Mouse (Mus musculus) forebrain, embryonic 15.5 days (tissue): ENCODE measurements around the gene Tmem248. TPM values are rescaled to one million over a fixed set of nuclear protein-coding genes. Genes with fewer than 3 reads are reported as not detected.

ENCODE experiments used
- ATAC-seq: fragments of 200-750 bp; cut with Nextera tagmentation; replicated peaks from 2 replicates; pipeline ENCODE4 v1.8.0; 2017; ENCODE audit warnings: mild to moderate bottlenecking, moderate TSS enrichment, moderate library complexity
- H3K27ac ChIP-seq: fragments of 300-500 bp; sonication (generic); replicated peaks from 2 replicates; pipeline ENCODE4 v1.5.1; 2015; ENCODE audit warnings: mild to moderate bottlenecking, inconsistent platforms
- H3K27me3 ChIP-seq: fragments of 300-500 bp; sonication (generic); 2 replicates; pipeline ENCODE4 v1.6.1; 2015; ENCODE audit warnings: inconsistent platforms
- H3K36me3 ChIP-seq: fragments of 300-500 bp; sonication (generic); 2 replicates; pipeline ENCODE4 v1.6.1; 2015; ENCODE audit warnings: mild to moderate bottlenecking, inconsistent platforms
- H3K4me1 ChIP-seq: fragments of 300-500 bp; sonication (generic); 2 replicates; pipeline ENCODE4 v1.6.1; 2015; ENCODE audit warnings: inconsistent platforms
- H3K4me2 ChIP-seq: fragments of 300-500 bp; sonication (generic); replicated peaks from 2 replicates; pipeline ENCODE4 v1.6.1; 2015; ENCODE audit warnings: mild to moderate bottlenecking, inconsistent platforms
- H3K4me3 ChIP-seq: fragments of 300-500 bp; sonication (generic); 2 replicates; pipeline ENCODE4 v1.5.1; 2015; ENCODE audit warnings: mild to moderate bottlenecking, inconsistent platforms
- H3K9ac ChIP-seq: fragments of 300-500 bp; sonication (generic); replicated peaks from 2 replicates; pipeline ENCODE4 v1.6.1; 2015; ENCODE audit warnings: mild to moderate bottlenecking, inconsistent platforms
- H3K9me3 ChIP-seq: fragments of 300-500 bp; sonication (generic); 2 replicates; pipeline ENCODE4 v1.6.1; 2016; ENCODE audit warnings: inconsistent platforms
- WGBS: fragments of 180-500 bp; shearing (Covaris S2); methylation state at CpG from one replicate; pipeline ENCODE4 v1.1.7; 2015; ENCODE audit warnings: mixed read lengths; 5-methylcytosine and 5-hydroxymethylcytosine counted together
- polyA plus RNA-seq: library from polyadenylated mRNA; unstranded; fragments of >200 nt; fragmentation: Nextera tagmentation; extraction: Ambion mirVana; gene quantifications from 2 replicates; pipeline ENCODE4 v1.2.1, GENCODE M21; 2015

Tmem248 gene
- polyA plus RNA-seq, 1 experiment from 2014 or later = 24.1 TPM

DNA sequence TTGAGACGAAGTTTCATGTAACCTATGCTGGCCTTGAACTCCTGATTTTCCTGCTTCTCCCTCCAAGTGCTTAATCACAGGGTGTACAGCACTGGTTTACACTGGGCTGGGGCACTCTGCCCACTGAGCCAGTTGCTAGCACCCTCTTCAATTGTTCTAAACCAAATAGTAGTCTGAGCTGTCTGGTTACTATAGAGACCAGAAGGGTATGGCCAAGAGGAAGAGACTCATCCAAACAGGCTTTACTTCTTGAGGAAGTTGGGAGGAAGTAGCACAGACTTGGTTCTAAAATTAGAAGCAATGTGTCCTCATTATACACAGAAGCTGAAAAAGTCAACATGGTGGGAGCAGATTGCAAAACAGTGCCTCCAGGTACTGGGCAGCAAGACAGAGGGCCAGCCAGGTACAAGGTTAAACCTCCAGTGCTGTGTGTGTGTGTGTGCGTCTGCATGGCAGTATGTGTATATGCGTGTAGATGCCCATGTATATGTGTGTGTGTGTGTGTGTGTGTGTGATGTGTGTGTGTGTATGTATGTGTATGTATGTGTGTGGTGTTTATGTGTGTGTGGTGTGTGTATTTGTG, 11.3 kb upstream of the Tmem248 start:
- ATAC-seq = no peak
- no peaks in the 10 kb centered on the region for H3K27me3 ChIP-seq
- peaks cover 29% of the 10 kb centered on the region for H3K36me3 ChIP-seq
- H3K4me1 ChIP-seq = no peaks in the 10 kb centered on the region
- 96% methylated on average over 3 of the region's 3 CpGs for WGBS
- no peak overlapping the region for H3K4me3 ChIP-seq
- no peaks in the 10 kb centered on the region for H3K9me3 ChIP-seq
- H3K4me2 ChIP-seq = no peak overlapping the region
- H3K9ac ChIP-seq = no peak overlapping the region
- no peak overlapping the region for H3K27ac ChIP-seq

DNA sequence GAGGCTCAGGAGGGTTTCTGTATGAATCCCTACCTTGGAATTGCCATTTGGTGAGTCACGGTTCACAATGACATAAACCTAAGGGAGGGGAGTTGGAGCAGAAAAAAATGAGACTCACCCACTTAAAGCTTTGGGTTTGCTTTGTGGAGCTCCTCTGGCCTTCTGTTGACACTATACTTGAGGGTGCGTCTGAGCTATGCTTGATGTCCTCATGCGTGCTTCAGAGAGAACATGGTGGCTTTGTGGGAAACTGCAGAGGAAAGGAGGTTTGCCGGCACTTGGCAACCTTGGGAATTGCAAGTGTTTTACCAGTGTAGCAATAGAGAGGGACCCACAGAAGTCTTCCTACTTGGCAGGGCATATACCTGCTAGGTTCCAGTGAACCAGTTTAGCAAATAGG, 9.6 kb upstream of the Tmem248 start:
- ATAC-seq = no peak
- Histone ChIP-seq H3K27me3 (no peaks in the 10 kb centered on the region), H3K36me3 (peaks cover 43% of the 10 kb centered on the region), H3K4me1 (no peaks in the 10 kb centered on the region), H3K4me3 (no peak overlapping the region), H3K9ac (no peak overlapping the region), H3K9me3 (no peaks in the 10 kb centered on the region), H3K27ac (no peak overlapping the region), H3K4me2 (no peak overlapping the region)
- 89% methylated on average over 4 of the region's 4 CpGs for whole genome bisulfite sequencing

GRCm38 (mm10) chr5:130212956-130213355, 3.9 kb upstream of the Tmem248 start:
- no peak overlapping the region for H3K4me3 ChIP-seq
- no peak overlapping the region for H3K27ac ChIP-seq
- H3K27me3 ChIP-seq = no peaks in the 10 kb centered on the region
- H3K9ac ChIP-seq = no peak overlapping the region
- WGBS = 90% methylated on average over 11 of the region's 11 CpGs
- H3K4me2 ChIP-seq = no peak overlapping the region
- no peak for ATAC-seq
- no peaks in the 10 kb centered on the region for H3K9me3 ChIP-seq
- H3K4me1 ChIP-seq = no peaks in the 10 kb centered on the region
- peaks cover 47% of the 10 kb centered on the region for H3K36me3 ChIP-seq

DNA sequence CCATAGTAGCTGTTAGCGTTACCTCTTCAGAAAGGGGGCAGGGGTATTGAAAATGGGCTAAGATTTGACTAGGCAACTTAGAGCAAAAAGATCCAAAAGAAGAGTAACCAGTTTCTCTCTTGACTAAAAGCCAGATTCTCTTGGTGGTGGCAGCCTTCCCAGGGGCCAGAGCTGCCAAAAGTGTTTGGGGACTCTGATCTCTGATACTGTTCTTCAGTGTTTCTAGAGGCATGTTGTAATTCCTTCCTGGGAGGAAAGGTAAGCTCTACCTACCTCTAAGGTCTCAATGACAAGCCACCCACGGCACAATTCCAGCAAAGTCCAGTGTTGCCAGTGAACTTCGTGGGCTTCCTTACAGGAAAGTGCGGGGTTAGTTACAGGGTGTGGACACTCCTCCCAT, 525 bp downstream of the Tmem248 start:
- H3K27ac ChIP-seq = no peak overlapping the region
- no peaks in the 10 kb centered on the region for H3K9me3 ChIP-seq
- 87% methylated on average over 4 of the region's 4 CpGs for WGBS
- H3K4me2 ChIP-seq = no peak overlapping the region
- peaks cover 8% of the 10 kb centered on the region for H3K4me1 ChIP-seq
- H3K36me3 ChIP-seq = peaks cover 11% of the 10 kb centered on the region; the same call in 1 of the 2 replicates
- no peak for ATAC-seq
- H3K4me3 ChIP-seq = no peak overlapping the region
- no peak overlapping the region for H3K9ac ChIP-seq
- no peaks in the 10 kb centered on the region for H3K27me3 ChIP-seq

DNA sequence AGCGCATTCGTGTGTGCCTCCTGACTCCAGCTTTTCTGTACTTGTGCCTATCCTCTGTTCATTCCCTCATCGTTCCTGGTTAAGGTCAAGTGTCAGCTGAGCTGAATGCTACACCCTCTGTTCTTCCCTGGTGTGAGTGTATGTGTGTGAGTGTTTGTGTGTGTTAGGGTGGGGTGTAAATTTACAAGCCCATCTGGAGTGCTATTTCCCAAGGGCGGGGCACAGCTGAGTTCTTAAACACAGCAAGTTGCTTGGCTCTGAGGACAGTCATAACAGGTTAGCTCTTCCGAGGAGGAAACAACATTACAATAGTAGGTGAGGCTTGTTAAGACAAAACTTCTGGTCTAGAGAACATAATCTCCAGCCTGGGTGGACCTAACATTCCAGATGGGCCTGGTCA, 1.5 kb downstream of the Tmem248 start:
- H3K27me3 ChIP-seq = no peaks in the 10 kb centered on the region
- H3K27ac ChIP-seq = no peak overlapping the region
- ATAC-seq = no peak
- H3K9me3 ChIP-seq = no peaks in the 10 kb centered on the region
- H3K4me2 ChIP-seq = no peak overlapping the region
- H3K36me3 ChIP-seq = peaks cover 11% of the 10 kb centered on the region; the same call in 1 of the 2 replicates
- H3K9ac ChIP-seq = no peak overlapping the region
- WGBS = 92% methylated on average over 5 of the region's 5 CpGs
- peaks cover 14% of the 10 kb centered on the region for H3K4me1 ChIP-seq
- H3K4me3 ChIP-seq = no peak overlapping the region

GRCm38 (mm10) chr5:130221316-130221715, 4.4 kb downstream of the Tmem248 start:
- Histone ChIP-seq H3K4me1 (peaks cover 22% of the 10 kb centered on the region), H3K27me3 (no peaks in the 10 kb centered on the region), H3K9me3 (no peaks in the 10 kb centered on the region), H3K4me3 (peak overlapping the region; percentile 86), H3K4me2 (peak overlapping the region; percentile 70), H3K9ac (peak overlapping the region; percentile 81; the same call in 1 of the 2 replicates), H3K27ac (peak overlapping the region; percentile 82; the same call in 1 of the 2 replicates), H3K36me3 (no peaks in the 10 kb centered on the region)
- no peak for ATAC-seq
- WGBS = 56% methylated on average over 2 of the region's 2 CpGs

- Histone ChIP-seq H3K4me3 (peak overlapping the region; percentile 86), H3K9me3 (no peaks in the 10 kb centered on the region), H3K36me3 (no peaks in the 10 kb centered on the region), H3K27me3 (no peaks in the 10 kb centered on the region), H3K4me2 (peak overlapping the region; percentile 70), H3K4me1 (peaks cover 22% of the 10 kb centered on the region), H3K27ac (peak overlapping the region; percentile 82), H3K9ac (peak overlapping the region; percentile 81)
- ATAC-seq = peak; percentile 39
- under 1% methylated on average over 10 of the region's 10 CpGs for WGBS
These were observed 4.9 kb downstream of the Tmem248 start for GRCm38 (mm10) chr5:130221760-130222145.

- Histone ChIP-seq H3K4me1 (peaks cover 22% of the 10 kb centered on the region), H3K4me3 (peak overlapping the region; percentile 86), H3K36me3 (no peaks in the 10 kb centered on the region), H3K27ac (peak overlapping the region; percentile 82), H3K9me3 (no peaks in the 10 kb centered on the region), H3K27me3 (no peaks in the 10 kb centered on the region), H3K4me2 (peak overlapping the region; percentile 70), H3K9ac (peak overlapping the region; percentile 81)
- under 1% methylated on average over 88 of the region's 88 CpGs for WGBS
- peak; percentile 91 for ATAC-seq
These were observed 5.5 kb downstream of the Tmem248 start for GRCm38 (mm10) chr5:130222146-130223004.

- no peaks in the 10 kb centered on the region for H3K27me3 ChIP-seq
- WGBS = 95% methylated on average over 3 of the region's 3 CpGs
- no peak overlapping the region for H3K27ac ChIP-seq
- no peak overlapping the region for H3K9ac ChIP-seq
- peaks cover 20% of the 10 kb centered on the region for H3K36me3 ChIP-seq
- no peak for ATAC-seq
- no peak overlapping the region for H3K4me3 ChIP-seq
- H3K4me1 ChIP-seq = peaks cover 15% of the 10 kb centered on the region
- H3K9me3 ChIP-seq = no peaks in the 10 kb centered on the region
- H3K4me2 ChIP-seq = no peak overlapping the region
These were observed 9.9 kb downstream of the Tmem248 start for GRCm38 (mm10) chr5:130226790-130227189.

GRCm38 (mm10) chr5:130228120-130228519, 11.2 kb downstream of the Tmem248 start:
- Histone ChIP-seq H3K4me3 (no peak overlapping the region), H3K4me1 (peaks cover 10% of the 10 kb centered on the region), H3K4me2 (no peak overlapping the region), H3K27me3 (no peaks in the 10 kb centered on the region), H3K9ac (no peak overlapping the region), H3K27ac (no peak overlapping the region), H3K36me3 (peaks cover 33% of the 10 kb centered on the region), H3K9me3 (no peaks in the 10 kb centered on the region)
- no peak for ATAC-seq
- WGBS = 68% methylated on average over 4 of the region's 4 CpGs

- H3K4me2 ChIP-seq = no peak overlapping the region
- WGBS = 98% methylated on average over 8 of the region's 8 CpGs
- no peaks in the 10 kb centered on the region for H3K9me3 ChIP-seq
- ATAC-seq = no peak
- H3K4me3 ChIP-seq = no peak overlapping the region
- H3K36me3 ChIP-seq = peaks cover 94% of the 10 kb centered on the region
- H3K9ac ChIP-seq = no peak overlapping the region
- H3K4me1 ChIP-seq = no peaks in the 10 kb centered on the region
- no peak overlapping the region for H3K27ac ChIP-seq
- no peaks in the 10 kb centered on the region for H3K27me3 ChIP-seq
These were observed 19.4 kb downstream of the Tmem248 start for GRCm38 (mm10) chr5:130236302-130236701.

DNA sequence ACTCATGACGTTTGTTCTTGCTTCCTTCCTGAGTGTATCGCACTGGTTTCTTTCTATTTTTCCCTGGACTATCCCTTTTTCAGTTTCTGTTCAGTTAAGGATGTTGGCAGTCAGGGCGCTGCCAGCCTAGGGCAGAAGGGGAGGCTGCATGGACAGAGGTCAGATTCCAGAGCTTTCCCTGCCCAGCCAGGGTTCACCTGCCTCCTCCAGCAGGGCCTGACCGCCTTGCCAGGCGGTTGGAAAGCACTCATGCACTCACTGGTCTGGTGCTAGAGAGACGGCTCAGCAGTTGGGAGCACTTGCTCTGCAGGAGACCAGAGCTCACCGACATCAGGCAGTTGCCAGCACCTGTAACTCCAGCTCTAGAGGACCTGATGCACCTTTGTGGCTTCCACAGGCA, 22.4 kb downstream of the Tmem248 start:
- no peak for ATAC-seq
- Histone ChIP-seq H3K27me3 (no peaks in the 10 kb centered on the region), H3K9ac (no peak overlapping the region), H3K4me2 (no peak overlapping the region), H3K36me3 (peaks cover 88% of the 10 kb centered on the region), H3K9me3 (no peaks in the 10 kb centered on the region), H3K4me1 (no peaks in the 10 kb centered on the region), H3K27ac (no peak overlapping the region), H3K4me3 (no peak overlapping the region)
- 93% methylated on average over 7 of the region's 7 CpGs for WGBS
